Mouse (Mus musculus) macrophage (primary cell): ENCODE results near the gene B230118H07Rik. TPM values are rescaled to one million over a fixed set of nuclear protein-coding genes. Genes with fewer than 3 reads are reported as not detected.

ENCODE experiments used
- H3K27ac ChIP-seq: fragments of 350-480 bp; formaldehyde crosslinking; 2 replicates; pipeline ENCODE4 v1.9.0; 2021
- H3K36me3 ChIP-seq: fragments of 350-480 bp; formaldehyde crosslinking; 2 replicates; pipeline ENCODE4 v1.9.0; 2021; ENCODE audit errors: inconsistent target
- H3K4me3 ChIP-seq: fragments of 350-480 bp; formaldehyde crosslinking; 2 replicates; pipeline ENCODE4 v1.9.0; 2021; ENCODE audit errors: inconsistent target
- H3K79me2 ChIP-seq: fragments of 350-480 bp; formaldehyde crosslinking; 2 replicates; pipeline ENCODE4 v1.9.0; 2021; ENCODE audit errors: inconsistent target
- WGBS: methylation state at CpG from one replicate; pipeline ENCODE4 v1.1.7; 2026; ENCODE audit warnings: inconsistent platforms; ENCODE audit not compliant: missing documents; 5-methylcytosine and 5-hydroxymethylcytosine counted together
- polyA plus RNA-seq: library from polyadenylated mRNA; stranded (reverse); fragments of 250-400 nt; gene quantifications from 3 replicates; pipeline ENCODE4 v1.2.4, GENCODE M21; 2018; ENCODE audit warnings: inconsistent platforms

Gene B230118H07Rik
- polyA plus RNA-seq, 1 experiment from 2014 or later: 35.9 TPM

DNA sequence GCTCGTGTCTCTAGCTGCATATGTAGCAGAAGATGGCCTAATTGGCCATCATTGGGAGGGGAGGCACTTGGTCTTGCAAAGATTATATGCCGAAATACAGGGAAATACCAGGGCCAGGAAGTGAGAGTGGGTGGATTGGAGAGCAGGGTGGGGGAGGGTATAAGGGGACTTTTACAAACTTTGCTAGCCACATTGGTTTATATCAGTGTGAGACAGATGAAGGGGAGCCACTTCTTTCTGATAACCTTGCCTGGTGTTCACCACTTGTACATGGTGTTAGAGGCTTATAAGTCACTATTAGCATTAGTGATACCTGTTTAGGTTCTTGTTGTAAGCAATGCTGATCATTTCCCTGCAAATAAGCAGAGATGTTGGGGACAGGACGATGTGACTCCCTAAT is 68.4 kb downstream of the B230118H07Rik start:
- H3K36me3 ChIP-seq: no peaks in the 10 kb centered on the region
- H3K79me2 ChIP-seq: no peaks in the 10 kb centered on the region
- no peak overlapping the region for H3K4me3 ChIP-seq
- 83% methylated on average over 3 of the region's 3 CpGs for whole genome bisulfite sequencing
- no peak overlapping the region for H3K27ac ChIP-seq

GRCm38 (mm10) chr2:101580428-101580827 is 68.9 kb downstream of the B230118H07Rik start:
- Histone ChIP-seq H3K27ac (no peak overlapping the region), H3K4me3 (no peak overlapping the region), H3K79me2 (no peaks in the 10 kb centered on the region), H3K36me3 (no peaks in the 10 kb centered on the region)
- 88% methylated on average over 1 of the region's 1 CpGs for WGBS

DNA sequence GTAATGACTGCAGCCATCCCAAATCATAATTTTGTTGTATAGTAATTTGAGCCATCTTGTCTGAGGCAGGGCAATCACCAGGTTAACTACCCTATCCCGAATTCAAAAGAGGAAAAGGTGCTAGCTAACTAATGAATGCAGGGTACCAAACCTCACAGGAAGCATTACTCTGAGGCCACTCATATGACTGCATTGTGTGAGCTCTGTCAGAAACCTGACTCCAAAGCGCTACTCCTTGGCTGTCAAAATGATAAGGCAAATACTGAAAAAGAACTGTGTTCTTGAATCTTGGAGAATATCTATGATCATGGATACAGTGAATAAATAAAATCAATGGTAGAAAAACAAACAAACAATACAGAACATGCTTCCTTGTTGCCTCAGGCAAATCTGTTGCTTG is 69.3 kb downstream of the B230118H07Rik start:
- Histone ChIP-seq H3K27ac (no peak overlapping the region), H3K4me3 (no peak overlapping the region), H3K79me2 (no peaks in the 10 kb centered on the region), H3K36me3 (no peaks in the 10 kb centered on the region)
- WGBS: 94% methylated on average over 2 of the region's 2 CpGs

GRCm38 (mm10) chr2:101577243-101577642 is 72.1 kb downstream of the B230118H07Rik start:
- H3K79me2 ChIP-seq: no peaks in the 10 kb centered on the region
- no peaks in the 10 kb centered on the region for H3K36me3 ChIP-seq
- H3K4me3 ChIP-seq: no peak overlapping the region
- no peak overlapping the region for H3K27ac ChIP-seq
- WGBS: 95% methylated on average over 4 of the region's 4 CpGs

- Histone ChIP-seq H3K79me2 (no peaks in the 10 kb centered on the region), H3K27ac (no peak overlapping the region), H3K4me3 (no peak overlapping the region), H3K36me3 (no peaks in the 10 kb centered on the region)
- 57% methylated on average over 3 of the region's 5 CpGs for WGBS
Measured at GRCm38 (mm10) chr2:101569230-101569629, 80.1 kb downstream of the B230118H07Rik start.

GRCm38 (mm10) chr2:101567490-101567889 is 81.8 kb downstream of the B230118H07Rik start:
- H3K79me2 ChIP-seq: no peaks in the 10 kb centered on the region
- H3K27ac ChIP-seq: no peak overlapping the region
- no peak overlapping the region for H3K4me3 ChIP-seq
- 92% methylated on average over 2 of the region's 2 CpGs for WGBS
- H3K36me3 ChIP-seq: no peaks in the 10 kb centered on the region

- Histone ChIP-seq H3K27ac (no peak overlapping the region), H3K4me3 (no peak overlapping the region)
- WGBS: 90% methylated on average over 4 of the region's 4 CpGs
Measured at GRCm38 (mm10) chr2:101563776-101564175, 85.6 kb downstream of the B230118H07Rik start.

DNA sequence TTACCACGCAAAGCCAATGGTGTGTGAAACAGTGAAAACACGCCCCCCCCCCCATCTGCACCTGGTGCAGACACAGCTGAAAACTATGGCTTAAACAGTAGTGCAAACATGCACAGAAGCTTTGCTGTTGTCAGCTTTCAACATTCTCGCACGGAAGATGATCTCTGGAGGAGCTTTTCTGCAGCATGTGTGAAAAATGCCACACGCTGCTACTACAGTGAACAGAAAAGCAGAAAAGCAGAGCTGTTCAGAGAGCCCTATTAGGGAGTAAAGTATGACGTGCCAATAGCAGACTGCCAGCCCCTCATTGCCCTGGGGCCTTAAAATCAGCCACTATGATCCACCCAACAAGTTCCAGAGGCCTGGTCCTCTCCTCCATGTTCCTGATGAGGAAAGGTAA is 86.1 kb downstream of the B230118H07Rik start:
- H3K27ac ChIP-seq: no peak overlapping the region
- H3K79me2 ChIP-seq: no peaks in the 10 kb centered on the region
- no peak overlapping the region for H3K4me3 ChIP-seq
- H3K36me3 ChIP-seq: no peaks in the 10 kb centered on the region
- WGBS: 90% methylated on average over 6 of the region's 6 CpGs

More at GRCm38 (mm10) chr2:101563776-101564175, 85.6 kb downstream of the B230118H07Rik start:
- Histone ChIP-seq H3K79me2 (no peaks in the 10 kb centered on the region), H3K36me3 (no peaks in the 10 kb centered on the region)

DNA sequence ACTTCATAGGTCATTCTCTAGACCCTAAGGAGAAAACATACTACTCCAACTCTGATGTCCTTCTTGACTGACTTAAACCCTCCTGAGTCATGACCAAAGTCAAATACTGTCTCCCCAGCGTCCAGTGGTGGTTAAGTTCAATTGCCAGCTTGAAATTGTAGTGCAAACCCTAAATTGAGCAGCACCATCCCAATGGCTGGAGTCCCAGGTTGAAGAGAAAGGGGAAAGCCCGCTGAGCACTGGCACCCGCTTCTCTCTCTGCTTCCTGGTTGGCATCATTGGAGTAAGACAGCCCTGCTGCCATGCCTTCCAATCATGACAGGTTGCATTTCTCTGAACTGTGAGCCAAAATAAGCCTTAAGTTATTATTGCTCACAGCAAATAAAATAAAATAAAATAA is 89.9 kb downstream of the B230118H07Rik start:
- Histone ChIP-seq H3K36me3 (no peaks in the 10 kb centered on the region), H3K4me3 (no peak overlapping the region), H3K79me2 (no peaks in the 10 kb centered on the region), H3K27ac (no peak overlapping the region)
- 93% methylated on average over 3 of the region's 3 CpGs for WGBS

- Histone ChIP-seq H3K36me3 (no peaks in the 10 kb centered on the region), H3K4me3 (no peak overlapping the region), H3K27ac (no peak overlapping the region), H3K79me2 (no peaks in the 10 kb centered on the region)
- WGBS: 100% methylated on average over 1 of the region's 1 CpGs
Measured at GRCm38 (mm10) chr2:101555886-101556285, 93.4 kb downstream of the B230118H07Rik start.

GRCm38 (mm10) chr2:101553851-101554250 is 95.5 kb downstream of the B230118H07Rik start:
- Histone ChIP-seq H3K4me3 (no peak overlapping the region), H3K27ac (no peak overlapping the region), H3K79me2 (no peaks in the 10 kb centered on the region), H3K36me3 (no peaks in the 10 kb centered on the region)
- WGBS: 81% methylated on average over 5 of the region's 5 CpGs

- H3K79me2 ChIP-seq: no peaks in the 10 kb centered on the region
- H3K4me3 ChIP-seq: no peak overlapping the region
- H3K27ac ChIP-seq: no peak overlapping the region
- WGBS: 93% methylated on average over 8 of the region's 8 CpGs
- H3K36me3 ChIP-seq: no peaks in the 10 kb centered on the region
Measured at GRCm38 (mm10) chr2:101552301-101552700, 97.0 kb downstream of the B230118H07Rik start.

DNA sequence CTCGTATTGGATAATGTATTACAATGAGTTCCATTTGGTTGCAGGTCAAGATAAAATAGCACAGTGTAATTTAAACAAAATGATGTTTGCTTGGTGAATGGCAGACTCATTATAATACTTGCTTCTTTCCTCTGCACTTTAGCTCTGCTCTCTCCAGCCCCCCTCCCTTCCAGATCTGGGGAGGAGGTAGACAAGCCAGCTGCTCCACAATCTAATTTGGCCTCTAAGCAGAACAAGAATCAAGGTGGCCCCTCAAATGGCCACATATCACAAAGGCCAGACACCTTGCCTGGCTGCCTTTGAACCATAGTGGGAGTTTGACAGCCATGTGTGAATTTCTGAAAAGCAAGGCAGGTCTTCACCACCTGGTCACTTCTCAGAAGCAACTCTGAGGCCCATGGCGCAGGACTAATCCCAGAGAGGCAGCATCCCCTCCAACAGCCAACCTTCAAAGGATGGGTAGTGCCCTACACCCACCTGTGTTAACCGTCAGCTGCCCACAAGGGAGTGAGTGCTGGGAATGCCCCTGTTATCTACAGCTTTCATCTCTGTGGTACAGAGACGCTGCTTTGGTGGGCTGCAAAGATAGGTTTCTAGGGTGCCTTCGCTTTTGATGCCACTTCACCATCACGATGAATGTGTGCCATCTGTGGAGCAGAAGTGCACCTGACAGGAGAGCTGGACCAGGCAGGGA is 98.2 kb downstream of the B230118H07Rik start:
- Histone ChIP-seq H3K36me3 (no peaks in the 10 kb centered on the region), H3K4me3 (no peak overlapping the region), H3K27ac (no peak overlapping the region), H3K79me2 (no peaks in the 10 kb centered on the region)
- 88% methylated on average over 6 of the region's 6 CpGs for WGBS

GRCm38 (mm10) chr2:101550176-101550575 is 99.2 kb downstream of the B230118H07Rik start:
- no peaks in the 10 kb centered on the region for H3K36me3 ChIP-seq
- no peak overlapping the region for H3K27ac ChIP-seq
- WGBS: 66% methylated on average over 2 of the region's 2 CpGs
- H3K79me2 ChIP-seq: no peaks in the 10 kb centered on the region
- H3K4me3 ChIP-seq: no peak overlapping the region

- no peaks in the 10 kb centered on the region for H3K36me3 ChIP-seq
- no peak overlapping the region for H3K27ac ChIP-seq
- H3K79me2 ChIP-seq: no peaks in the 10 kb centered on the region
- H3K4me3 ChIP-seq: no peak overlapping the region
- 72% methylated on average over 6 of the region's 6 CpGs for WGBS
Measured at GRCm38 (mm10) chr2:101548866-101549265, 100.5 kb downstream of the B230118H07Rik start.

DNA sequence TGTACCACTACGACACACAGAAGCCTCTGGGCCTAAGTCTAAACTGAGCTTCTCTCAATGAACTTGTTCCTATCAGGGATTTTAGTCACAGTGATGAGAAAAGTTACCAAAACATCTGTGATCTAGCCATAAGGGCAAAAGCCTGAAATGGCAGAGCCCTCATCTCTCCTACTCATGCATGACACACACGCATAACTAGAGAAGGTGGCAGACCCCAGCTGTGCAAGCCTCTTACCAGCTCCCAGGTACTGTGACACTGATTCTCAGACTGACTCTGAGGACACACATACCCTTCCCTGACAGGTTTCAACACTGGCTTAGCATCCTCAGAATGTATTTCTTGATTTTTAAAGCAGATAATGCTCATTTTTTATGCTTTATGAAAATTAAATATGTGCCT is 103.7 kb downstream of the B230118H07Rik start:
- Histone ChIP-seq H3K27ac (no peak overlapping the region), H3K36me3 (no peaks in the 10 kb centered on the region), H3K4me3 (no peak overlapping the region), H3K79me2 (no peaks in the 10 kb centered on the region)
- WGBS: 96% methylated on average over 2 of the region's 2 CpGs
